Mouse (Mus musculus): ENCODE results near the gene Cog7.

The Cog7 gene

DNA sequence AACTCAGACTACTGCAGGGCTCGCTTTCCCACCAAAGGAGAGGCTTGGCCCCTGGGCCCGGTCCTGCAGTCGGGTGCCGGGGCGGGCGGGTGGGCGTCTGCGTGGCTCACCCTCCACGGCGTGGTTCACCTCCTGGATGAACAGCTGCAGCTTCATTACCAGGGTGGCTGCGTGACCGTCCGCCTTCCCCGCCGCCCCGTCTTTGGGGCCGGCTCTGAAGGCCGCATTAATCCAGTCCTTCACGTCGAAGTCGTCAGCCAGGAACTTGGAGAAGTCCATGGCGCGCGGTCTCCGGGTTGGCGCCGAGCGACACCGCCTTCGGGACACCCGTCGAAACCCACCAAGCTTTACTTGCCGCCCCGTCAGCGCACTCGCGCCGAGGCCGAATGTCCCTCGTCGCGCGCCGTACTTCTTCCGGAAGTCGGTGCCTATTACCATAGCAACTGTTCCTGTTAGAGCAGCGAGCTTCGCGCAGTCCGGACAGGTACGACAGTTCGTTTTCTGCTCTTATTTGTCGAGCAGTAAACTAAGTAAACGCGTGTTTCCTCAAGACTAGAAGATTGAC, at the start of gene Cog7:
TSS of gene Cog7 (minus strand) at position 405 of the 565 bp plus-strand sequence.
- peak; percentile 85 for DNase-seq (ENCODE audit: low read depth, low spot score)

DNA sequence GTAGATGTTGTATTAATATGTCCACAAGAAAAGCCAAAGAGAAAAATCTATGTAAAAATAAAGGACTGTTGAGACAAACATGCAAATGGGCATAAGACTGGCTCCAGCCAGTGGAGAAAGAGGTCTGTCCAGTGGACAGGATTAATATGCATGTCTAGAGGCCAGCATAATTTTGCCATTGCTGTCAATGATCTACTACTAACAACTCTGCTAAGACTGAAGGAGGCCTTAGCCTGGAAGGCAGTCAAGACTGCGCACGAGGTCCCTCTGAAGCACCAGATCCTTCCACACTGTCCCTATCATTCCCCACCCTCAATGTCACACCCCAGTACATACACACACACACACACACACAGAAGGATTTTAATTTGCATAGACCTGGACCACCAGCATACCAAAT, 40.6 kb upstream of the Cog7 start:
- no peak for DNase-seq (ENCODE audit: low read depth, low spot score)

DNA sequence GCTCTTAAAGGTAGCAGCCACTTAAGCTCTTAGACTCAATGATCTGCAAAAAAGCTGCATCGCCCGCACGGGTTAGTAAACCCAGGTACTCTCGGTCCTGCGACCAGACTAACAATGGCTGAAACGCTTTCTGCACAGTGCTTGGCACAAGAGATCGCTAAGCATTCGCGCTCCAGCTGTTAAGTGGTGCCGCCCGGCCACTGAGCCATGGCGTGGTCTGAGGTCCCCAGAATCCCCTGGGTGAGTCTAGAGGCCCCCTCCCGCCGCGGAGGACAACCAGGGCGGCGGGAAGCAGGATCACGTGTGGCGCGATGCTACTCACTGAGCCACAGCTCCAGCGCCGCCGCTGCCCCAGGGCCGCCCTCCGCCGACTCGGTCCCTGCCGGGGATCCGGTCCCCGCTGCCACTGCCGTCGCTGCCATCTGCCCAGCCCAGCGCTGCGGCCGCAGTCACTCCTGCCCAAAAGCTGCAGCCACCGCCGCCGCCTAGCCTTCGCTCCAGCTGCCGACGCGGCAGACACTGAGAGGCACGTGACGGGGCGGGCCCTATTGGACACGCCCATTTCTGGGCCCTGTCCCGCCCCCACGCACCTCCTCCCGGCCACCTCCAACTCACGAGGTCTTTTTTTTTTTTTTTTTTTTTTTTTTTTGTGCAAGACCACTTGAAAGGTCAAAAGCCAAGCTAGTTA, 39.3 kb upstream of the Cog7 start, which contains the start of gene Gga2:
TSS of gene Gga2 (minus strand) at position 556 of the 688 bp plus-strand sequence.
- DNase-seq (ENCODE audit: low read depth, low spot score), result peak; percentile 77

- no peak for DNase-seq (ENCODE audit: low read depth, low spot score)
These were observed 38.8 kb upstream of the Cog7 start for GRCm38 (mm10) chr7:122020273-122020666.

- no peak for DNase-seq (ENCODE audit: low read depth, low spot score)
These were observed 37.5 kb upstream of the Cog7 start for GRCm38 (mm10) chr7:122018978-122019377.

DNA sequence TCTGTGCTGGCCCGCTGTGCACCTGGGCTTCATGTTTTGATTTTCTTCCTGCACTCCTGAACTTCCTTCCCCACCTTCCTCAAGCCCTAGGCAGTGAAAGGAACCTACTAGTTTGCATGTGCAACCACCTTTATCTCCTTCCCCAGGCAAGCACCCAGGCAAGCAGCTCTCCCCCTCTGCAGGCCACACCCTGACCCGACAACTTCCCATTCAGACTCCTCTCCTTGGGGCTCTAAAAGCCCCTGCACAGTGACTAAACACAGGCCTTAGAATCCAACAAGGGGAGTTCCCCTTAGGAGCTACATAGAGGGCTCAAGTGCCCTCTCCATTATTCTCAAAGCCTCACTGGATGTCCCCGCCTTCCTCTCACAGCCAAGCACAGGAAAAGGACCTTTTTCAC, 36.7 kb upstream of the Cog7 start:
- no peak for DNase-seq (ENCODE audit: low read depth, low spot score)

- no peak for DNase-seq (ENCODE audit: low read depth, low spot score)
These were observed 34.2 kb upstream of the Cog7 start for GRCm38 (mm10) chr7:122015734-122016133.

DNA sequence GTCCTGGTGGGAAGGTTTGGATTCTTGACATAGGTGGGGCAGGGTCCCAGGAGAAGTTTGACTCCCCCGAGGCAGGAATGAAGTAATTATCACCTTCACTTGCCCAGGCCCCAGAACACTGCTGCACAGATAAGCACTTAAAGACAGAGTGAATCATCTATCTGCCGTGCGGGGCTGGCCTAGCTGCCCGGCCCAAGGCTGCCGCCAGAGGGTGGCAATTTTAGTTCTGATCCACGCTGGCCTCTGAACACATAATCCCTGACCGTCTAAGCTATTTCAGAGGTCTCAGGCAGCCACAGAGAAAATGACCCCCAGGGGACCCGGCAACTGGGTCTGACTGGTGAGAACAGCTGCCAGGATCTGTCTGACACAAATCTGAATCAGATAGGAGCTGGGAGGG, 33.6 kb upstream of the Cog7 start:
- no peak for DNase-seq (ENCODE audit: low read depth, low spot score)

DNA sequence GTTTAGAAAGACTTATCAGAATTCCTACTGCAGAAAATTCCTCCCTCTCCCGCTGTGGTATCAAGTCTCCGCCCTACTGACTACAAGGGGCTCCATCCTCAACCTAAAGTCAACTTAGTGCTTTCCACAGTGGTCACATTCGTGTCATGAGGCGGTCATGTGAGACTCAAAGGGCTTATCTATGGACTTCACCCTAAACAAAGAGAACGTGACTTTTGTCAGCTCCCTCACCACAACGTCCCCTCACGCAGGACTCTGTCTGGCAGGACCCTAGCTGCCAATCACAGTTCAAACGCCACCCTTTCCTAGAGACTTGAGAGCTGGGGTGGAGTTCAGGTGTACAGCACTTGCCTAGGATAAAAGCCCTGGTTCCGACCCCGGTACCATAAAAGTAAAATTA, 31.4 kb upstream of the Cog7 start:
- no peak for DNase-seq (ENCODE audit: low read depth, low spot score)

GRCm38 (mm10) chr7:122012370-122012769, 30.9 kb upstream of the Cog7 start:
- DNase-seq (ENCODE audit: low read depth, low spot score), result no peak

DNA sequence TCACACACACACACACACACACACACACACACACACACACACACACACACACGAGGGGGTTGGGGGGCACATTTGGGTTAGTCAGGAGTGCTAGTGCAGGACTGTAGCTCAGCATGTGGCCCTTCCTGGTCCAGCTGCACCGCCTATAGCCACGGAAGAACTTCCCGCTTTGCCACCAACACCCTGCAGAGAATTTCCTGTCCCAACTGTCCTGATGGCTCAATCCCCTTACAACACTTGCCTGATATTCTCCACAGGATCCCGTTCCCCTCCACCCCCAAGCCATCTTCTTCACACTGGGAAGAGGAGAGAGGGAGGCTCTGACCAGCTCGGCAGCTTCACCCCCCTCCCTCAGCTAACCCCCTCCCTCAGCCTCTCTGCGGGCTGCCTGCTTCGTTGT, 18.9 kb upstream of the Cog7 start:
- no peak for DNase-seq (ENCODE audit: low read depth, low spot score)

DNA sequence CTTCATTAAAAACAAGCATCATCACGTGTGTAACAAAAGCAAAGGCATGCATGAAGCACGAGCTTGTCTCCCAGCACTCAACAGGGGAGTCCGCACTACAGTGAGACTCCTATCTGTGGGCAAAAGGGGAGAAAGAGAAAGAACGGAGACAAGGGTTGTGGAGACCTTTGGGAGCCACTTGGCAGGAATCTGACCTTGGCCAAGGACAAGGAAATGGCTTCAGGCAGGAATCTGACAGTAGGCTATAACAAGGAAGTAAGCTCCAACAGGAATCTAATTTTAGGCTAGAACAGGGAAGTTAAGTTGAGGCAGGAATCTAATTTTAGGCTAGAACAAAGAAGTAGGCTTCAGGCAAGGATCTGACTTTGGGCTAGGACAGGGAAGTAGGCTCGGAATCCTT, 14.4 kb upstream of the Cog7 start:
- DNase-seq (ENCODE audit: low read depth, low spot score), result no peak

DNA sequence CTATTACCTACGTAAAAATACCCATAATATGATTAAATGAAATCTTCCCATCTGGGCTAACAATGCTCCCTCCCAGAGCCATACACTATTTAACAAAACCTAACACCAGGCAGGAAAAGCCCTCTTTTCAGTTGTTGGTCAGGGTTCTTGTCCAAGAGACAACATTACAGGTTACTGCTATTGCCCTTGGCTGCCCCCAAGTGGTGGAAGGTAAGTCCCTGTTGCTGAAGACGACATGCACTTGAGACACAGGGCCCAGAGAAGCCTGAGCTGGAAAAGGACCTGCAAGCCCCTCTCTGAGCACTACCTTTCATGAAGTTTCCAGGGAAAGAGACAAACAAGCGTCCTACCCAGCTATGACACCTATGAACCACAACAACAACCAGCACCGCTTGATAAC, 6.5 kb downstream of the Cog7 start:
- no peak for DNase-seq (ENCODE audit: low read depth, low spot score)

GRCm38 (mm10) chr7:121971698-121972097, 9.8 kb downstream of the Cog7 start:
- DNase-seq (ENCODE audit: low read depth, low spot score), result no peak

- no peak for DNase-seq (ENCODE audit: low read depth, low spot score)
These were observed 11.3 kb downstream of the Cog7 start for GRCm38 (mm10) chr7:121970250-121970649.

- DNase-seq (ENCODE audit: low read depth, low spot score), result no peak
These were observed 12.7 kb downstream of the Cog7 start for GRCm38 (mm10) chr7:121968816-121969215.

GRCm38 (mm10) chr7:121968242-121968641, 13.3 kb downstream of the Cog7 start:
- DNase-seq (ENCODE audit: low read depth, low spot score), result no peak

GRCm38 (mm10) chr7:121966169-121966568, 15.3 kb downstream of the Cog7 start:
- no peak for DNase-seq (ENCODE audit: low read depth, low spot score)

GRCm38 (mm10) chr7:121963883-121964398, 17.6 kb downstream of the Cog7 start:
- DNase-seq (ENCODE audit: low read depth, low spot score), result no peak

- DNase-seq (ENCODE audit: low read depth, low spot score), result no peak
These were observed 18.9 kb downstream of the Cog7 start for GRCm38 (mm10) chr7:121962571-121962959.

GRCm38 (mm10) chr7:121961913-121962570, 19.5 kb downstream of the Cog7 start:
- no peak for DNase-seq (ENCODE audit: low read depth, low spot score)

DNA sequence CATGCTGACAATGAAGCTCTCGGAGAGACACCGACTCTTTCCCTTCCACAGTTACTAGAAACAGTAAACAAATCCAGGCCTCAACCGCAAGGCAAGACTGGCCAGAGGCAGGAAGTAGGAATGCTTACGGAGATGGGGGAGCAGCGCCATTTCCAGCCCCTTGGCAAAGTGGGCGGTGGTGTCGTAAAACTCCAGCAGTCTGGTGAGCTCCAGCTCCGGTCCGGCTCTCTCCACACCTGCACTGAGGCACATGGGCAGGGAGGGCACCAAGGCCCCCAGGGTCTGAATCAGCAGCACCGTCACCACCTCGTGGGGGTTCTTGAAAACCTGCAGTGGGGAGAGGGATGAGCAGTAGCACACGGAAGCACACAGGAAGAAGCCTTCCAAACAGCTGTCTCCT, 25.7 kb downstream of the Cog7 start:
- no peak for DNase-seq (ENCODE audit: low read depth, low spot score)
